Mouse (Mus musculus) erythroblast, embryonic 14.5 days (primary cell): ENCODE measurements at regions not wholly inside any gene's neighbourhood (a gene's known extent, or its start where the extent isn't known, plus 50 kb on each side); places are given as distances from the start of the nearest gene placed in this dataset.

Experiments
- GATA1 ChIP-seq: IDR thresholded peaks from 2 replicates; pipeline ENCODE4 v1.6.1; 2012; ENCODE audit warnings: low read length, inconsistent platforms, mixed read lengths
- TAL1 ChIP-seq: IDR thresholded peaks from 3 replicates; pipeline ENCODE4 v1.6.1; 2012; ENCODE audit warnings: low read length, inconsistent platforms, mixed read lengths

DNA sequence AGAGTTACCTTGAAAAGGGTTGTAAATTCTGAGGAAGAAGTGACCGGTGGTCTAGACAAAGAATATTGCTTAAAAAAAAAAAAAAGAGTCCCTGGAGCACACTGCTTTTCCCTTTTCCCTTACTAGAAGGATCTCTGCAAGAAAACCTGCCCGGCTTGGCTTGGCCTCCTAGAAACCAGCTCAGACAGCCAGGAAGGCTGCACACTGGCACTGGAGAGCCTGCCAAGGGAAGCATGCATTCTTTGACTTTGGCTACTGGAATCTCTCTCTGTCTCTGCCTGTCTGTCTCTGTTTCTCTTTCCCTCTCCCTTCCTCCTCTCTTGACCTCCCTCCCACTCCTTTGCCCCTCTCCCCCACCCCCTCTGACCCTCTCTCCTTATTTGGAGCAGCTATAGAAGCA is 71.1 kb upstream of the Lgalsl start:
- TF ChIP-seq GATA1 (no peak), TAL1 (no peak)
